Mouse (Mus musculus): ENCODE data around the gene Hist2h2ab.

- TF ChIP-seq CTCF (conservative IDR thresholded peaks at IDR 0.05; ENCODE audit: low read length) (no peak), NANOG (IDR thresholded peaks at IDR 0.05; ENCODE audit: borderline replicate concordance, low read length) (no peak)
Observed at GRCm38 (mm10) chr3:96240799-96241197, 21.1 kb downstream of the Hist2h2ab start.
